Mouse (Mus musculus) embryonic fibroblast, embryonic 13.5 days (primary cell): Measurements from ENCODE around the gene Slc8b1. TPM values are rescaled to one million over a fixed set of nuclear protein-coding genes. Genes with fewer than 3 reads are reported as not detected.

Experiments
- H3K27ac ChIP-seq: 2 replicates; pipeline ENCODE4 v1.5.1; 2012; ENCODE audit warnings: low read length, control low read depth, inconsistent platforms; ENCODE audit not compliant: insufficient read depth
- H3K4me1 ChIP-seq: 2 replicates; pipeline ENCODE4 v1.6.1; 2011; ENCODE audit warnings: low read length; ENCODE audit not compliant: control insufficient read depth, insufficient read depth
- H3K4me3 ChIP-seq: 2 replicates; pipeline ENCODE4 v1.5.1; 2011; ENCODE audit warnings: mild to moderate bottlenecking, control low read depth, low read length; ENCODE audit not compliant: insufficient read depth
- CTCF ChIP-seq: IDR thresholded peaks from 2 replicates; pipeline ENCODE4 v1.5.1; 2011; ENCODE audit warnings: mild to moderate bottlenecking, control low read depth, low read length, moderate library complexity, borderline replicate concordance; ENCODE audit not compliant: insufficient read depth
- POLR2A ChIP-seq: IDR thresholded peaks from 2 replicates; pipeline ENCODE4 v1.6.1; 2011; ENCODE audit warnings: low read depth, mild to moderate bottlenecking, control low read depth, low read length, moderate library complexity
- polyA plus RNA-seq: library from polyadenylated mRNA; stranded (reverse); fragments of >200 nt; gene quantifications from 2 replicates; pipeline ENCODE4 v1.2.4, GENCODE M21; 2011; ENCODE audit warnings: low read depth; ENCODE audit not compliant: missing spikeins, insufficient read length

Gene Slc8b1
- polyA plus RNA-seq, 1 experiment, result 7.6 TPM

DNA sequence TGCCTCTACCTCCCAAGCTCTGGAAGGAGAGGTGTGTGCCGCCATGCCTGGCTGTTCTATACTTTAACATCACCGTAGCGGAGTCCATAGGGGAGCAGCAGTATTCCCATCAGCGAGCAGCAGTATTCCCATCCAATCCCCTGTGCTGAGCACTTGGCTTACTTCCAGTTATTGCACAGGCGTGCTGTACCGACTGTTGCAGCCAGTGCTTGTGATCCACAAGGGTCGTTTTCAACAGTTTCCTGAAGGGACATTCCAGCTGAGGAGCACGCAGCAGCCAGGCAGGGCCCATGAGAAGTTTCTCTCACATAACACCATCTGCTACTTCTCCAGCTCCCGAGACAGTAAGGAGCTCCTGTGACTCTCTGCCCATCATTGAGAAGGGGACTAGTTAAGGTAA, 4.5 kb upstream of the Slc8b1 start:
- Histone ChIP-seq H3K4me1 (no peaks in the 10 kb centered on the region), H3K4me3 (no peak overlapping the region), H3K27ac (no peak overlapping the region)
- no peak for TF ChIP-seq POLR2A
- TF ChIP-seq CTCF, result no peak

DNA sequence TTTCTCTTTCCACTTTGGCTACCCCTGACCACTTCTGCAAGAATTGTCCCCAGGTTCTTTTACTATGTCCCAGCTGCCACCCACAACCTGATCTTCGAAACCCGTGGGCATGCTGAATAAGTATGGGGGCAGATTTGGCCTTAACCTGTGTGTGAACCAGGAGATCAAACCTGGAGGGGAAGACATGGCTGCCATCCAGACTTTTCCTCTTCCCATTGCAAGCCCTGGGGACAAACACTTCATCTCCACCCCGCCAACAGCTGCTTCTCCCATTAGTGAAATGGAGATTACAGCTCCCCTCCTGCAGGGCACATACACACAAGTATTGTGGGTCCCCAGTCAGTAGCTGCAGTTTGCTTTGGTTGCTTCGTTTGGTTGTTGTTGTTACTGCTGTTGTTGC, 3.7 kb upstream of the Slc8b1 start:
- TF ChIP-seq POLR2A (no peak), CTCF (no peak)
- Histone ChIP-seq H3K4me1 (no peaks in the 10 kb centered on the region), H3K27ac (no peak overlapping the region), H3K4me3 (no peak overlapping the region)

DNA sequence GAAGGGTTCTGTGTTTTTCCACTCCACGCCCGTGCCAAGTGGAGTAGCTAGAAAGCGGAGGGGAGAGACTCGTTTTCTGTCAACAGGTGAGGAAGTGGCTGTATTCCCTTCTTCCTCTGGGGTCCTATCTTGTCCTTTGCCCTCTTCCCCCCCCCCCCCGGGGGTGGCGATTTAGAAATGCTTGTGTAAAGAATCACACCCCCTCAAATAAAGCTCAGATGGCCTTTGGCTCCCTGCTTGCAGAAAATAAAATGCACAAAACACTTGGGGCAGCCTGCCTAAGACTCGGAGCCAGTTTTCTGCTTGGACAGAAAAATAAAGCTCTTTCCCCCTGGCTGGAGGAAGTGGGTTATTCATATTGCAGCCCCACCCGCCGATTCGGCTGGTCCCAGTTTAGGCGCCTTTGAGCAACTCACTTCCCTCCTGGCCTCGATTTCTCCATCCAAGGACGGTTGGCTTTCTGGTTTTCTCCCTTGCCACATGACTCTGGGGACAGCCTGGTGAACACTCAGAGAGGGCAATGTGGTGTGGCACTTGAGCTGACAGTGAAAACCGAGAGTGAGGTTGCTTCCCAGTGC, 764 bp downstream of the Slc8b1 start:
- Histone ChIP-seq H3K4me1 (peaks cover 12% of the 10 kb centered on the region), H3K27ac (no peak overlapping the region), H3K4me3 (peak overlapping the region; percentile 83)
- no peak for TF ChIP-seq POLR2A
- TF ChIP-seq CTCF, result no peak

DNA sequence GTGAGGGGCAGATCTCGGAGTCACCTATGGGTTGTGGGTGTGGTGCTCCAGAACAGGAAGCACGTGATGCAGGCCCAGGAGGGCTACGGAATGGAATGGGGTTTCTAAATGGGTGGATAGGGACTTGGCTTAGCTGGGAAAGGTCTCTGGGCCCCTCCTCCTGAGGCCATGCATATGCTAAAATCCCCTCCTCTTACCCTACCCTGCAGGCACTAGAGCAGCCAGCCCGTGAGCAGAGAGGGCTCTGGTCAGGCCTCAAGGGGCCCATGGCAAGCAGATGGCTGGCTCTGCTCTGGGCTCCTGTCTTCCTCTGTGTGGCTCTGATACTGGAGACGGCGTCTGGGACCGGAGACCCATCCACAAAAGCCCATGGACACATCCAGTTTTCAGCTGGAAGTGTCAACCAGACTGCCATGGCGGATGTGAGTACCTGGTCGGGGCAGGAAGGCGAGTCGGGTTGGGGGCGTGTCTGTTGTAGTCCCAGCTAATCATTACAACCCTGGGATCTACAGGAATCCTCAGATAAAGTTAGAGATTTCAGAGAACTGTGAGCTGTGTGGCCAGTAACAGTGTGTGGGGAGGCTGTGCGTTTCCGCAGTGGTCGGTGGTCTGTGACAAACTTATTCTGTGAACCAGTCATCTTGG, 2.1 kb downstream of the Slc8b1 start:
- Histone ChIP-seq H3K4me1 (peaks cover 18% of the 10 kb centered on the region), H3K27ac (no peak overlapping the region), H3K4me3 (no peak overlapping the region)
- TF ChIP-seq POLR2A (no peak), CTCF (no peak)

DNA sequence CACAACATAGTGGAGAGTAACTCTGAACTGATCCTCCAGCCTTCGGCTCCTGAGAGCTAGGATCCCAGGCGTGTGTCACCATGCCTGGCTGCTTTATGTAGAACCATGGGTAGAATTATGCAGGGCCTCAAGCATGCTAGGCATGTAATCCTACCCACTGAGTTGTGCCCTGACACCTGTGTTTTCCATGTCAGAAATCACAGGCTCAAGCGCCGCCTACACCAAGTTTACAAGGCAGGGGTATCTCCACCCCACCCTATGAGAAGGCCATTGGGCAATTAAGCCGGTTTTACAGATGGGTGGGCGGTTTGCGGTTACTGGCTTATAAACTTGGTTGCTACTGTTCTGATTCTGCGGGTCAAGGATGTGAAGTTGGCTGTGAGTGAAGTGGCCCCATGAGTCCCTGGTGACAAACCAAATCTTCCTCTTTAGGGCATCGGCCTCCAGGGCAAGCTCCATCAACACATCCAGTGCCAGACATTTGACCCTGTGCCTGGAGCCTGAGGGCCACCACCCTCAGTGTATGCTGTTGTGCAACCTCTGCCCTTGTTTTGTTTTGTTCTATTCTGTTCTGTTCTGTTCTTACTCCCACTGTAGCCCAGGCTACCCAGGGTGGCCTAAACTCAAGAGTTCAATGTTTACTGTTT, 3.2 kb downstream of the Slc8b1 start:
- H3K27ac ChIP-seq, result no peak overlapping the region

DNA sequence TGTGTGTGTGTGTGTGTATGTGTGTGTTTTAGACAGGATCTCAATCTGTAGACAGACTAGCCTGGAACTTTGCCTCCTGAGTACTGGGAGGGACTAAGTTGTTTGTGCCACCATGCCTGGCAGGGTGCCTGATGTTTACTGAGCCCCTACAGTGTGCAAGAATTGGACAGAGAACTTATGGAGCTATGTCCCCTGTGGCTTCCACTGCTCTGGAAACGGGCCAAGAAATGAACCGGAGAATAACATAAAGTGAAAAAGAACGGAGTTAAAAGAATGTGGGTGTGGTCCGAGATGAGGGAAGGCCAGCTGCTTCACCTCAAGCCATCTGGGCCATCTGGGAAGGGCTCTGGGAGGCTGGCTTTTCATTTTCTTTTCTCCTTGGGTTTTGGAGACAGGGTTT, 3.8 kb downstream of the Slc8b1 start:
- no peak for TF ChIP-seq CTCF
- TF ChIP-seq POLR2A, result no peak
- H3K4me3 ChIP-seq, result no peak overlapping the region
- H3K4me1 ChIP-seq, result peaks cover 18% of the 10 kb centered on the region
- no peak overlapping the region for H3K27ac ChIP-seq

More for the DNA sequence above, 3.2 kb downstream of the Slc8b1 start:
- H3K4me3 ChIP-seq, result no peak overlapping the region
- TF ChIP-seq POLR2A (no peak), CTCF (no peak)
- peaks cover 18% of the 10 kb centered on the region for H3K4me1 ChIP-seq

DNA sequence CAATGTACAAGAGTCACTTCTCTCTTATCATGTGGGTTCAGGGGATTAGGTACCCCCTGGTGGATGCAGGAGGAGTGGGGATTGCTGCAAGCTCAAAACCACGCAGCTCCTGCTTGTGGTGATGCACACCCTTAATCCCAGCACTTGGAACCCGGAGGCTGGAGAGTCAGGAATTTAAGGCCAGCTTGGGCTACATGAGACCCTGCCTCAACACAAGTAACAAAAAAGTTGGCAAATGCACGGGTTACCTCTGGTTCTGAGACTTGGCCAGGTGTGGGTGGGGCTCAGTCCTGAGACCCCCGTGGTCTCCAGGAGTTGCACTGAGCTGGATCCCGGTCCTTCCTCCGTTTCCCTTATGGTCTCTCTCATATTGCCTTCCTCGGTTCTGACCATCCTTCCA, 4.5 kb downstream of the Slc8b1 start:
- H3K27ac ChIP-seq, result no peak overlapping the region
- TF ChIP-seq POLR2A, result no peak
- no peak for TF ChIP-seq CTCF

DNA sequence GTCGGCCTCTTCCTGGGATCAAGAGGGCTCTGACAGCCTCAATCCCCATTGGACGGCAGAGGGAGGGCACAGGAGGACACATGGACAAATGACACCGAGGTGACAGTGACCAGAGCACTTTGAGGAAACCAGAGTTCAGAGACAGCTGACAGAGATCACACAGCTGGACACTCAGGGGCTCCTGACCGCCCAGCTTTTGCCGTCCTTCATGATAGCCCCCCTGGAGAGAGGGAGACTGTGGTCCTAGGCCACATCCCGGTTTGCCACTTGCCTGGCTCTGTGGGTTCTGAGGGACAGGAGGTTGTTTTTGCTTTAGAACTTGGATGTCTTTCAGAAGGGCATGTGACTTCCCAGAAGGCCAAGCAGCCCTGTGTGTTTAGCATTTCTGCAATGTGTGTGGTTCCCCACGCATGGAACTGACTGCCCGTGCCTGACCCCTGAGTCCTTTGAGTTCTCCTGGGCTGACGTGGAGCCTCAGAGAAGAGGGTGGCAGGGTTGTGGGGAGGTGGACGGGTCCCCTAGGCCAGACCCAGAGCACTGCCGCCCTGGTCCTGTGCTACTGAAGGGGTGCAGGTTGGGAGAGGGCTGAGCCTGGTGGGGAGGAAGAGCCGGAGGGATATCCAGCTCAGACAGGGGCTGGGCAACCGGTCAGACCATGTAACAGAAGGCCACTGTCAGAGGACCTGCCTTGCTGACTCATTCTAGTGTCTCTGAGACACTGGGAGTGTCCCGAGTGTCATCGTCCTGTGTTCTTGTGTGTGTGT, 5.4 kb downstream of the Slc8b1 start:
- TF ChIP-seq POLR2A (no peak), CTCF (no peak)

More for the DNA sequence above, 4.5 kb downstream of the Slc8b1 start:
- Histone ChIP-seq H3K4me3 (no peak overlapping the region), H3K4me1 (peaks cover 18% of the 10 kb centered on the region)

DNA sequence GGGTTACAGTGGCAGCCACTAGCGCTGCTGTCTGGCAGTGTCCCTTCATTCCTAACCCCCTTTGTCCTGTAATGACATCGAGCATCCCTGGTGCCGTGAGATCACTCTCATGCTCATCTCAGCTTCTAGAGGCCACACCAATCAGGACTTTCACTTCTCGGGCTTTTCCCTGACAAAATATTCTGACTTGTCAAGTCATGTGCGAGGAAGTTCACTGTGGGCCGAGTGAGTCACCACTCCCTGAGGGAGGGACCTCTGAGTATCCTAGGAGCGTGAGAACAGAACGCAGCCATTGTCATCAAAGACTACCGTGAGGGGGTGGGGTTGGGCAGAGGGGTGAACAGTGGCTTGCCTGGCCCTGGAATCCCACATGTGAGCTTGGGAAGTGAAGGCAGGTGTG, 6.6 kb downstream of the Slc8b1 start:
- Histone ChIP-seq H3K27ac (peak overlapping the region; percentile 64; the same call in 1 of the 2 replicates), H3K4me3 (no peak overlapping the region), H3K4me1 (peaks cover 18% of the 10 kb centered on the region)
- TF ChIP-seq CTCF, result no peak
- no peak; the same call in 1 of the 2 replicates for TF ChIP-seq POLR2A

More for the DNA sequence above, 5.4 kb downstream of the Slc8b1 start:
- H3K4me3 ChIP-seq, result no peak overlapping the region
- peak overlapping the region; percentile 64; the same call in 1 of the 2 replicates for H3K27ac ChIP-seq
- H3K4me1 ChIP-seq, result peaks cover 18% of the 10 kb centered on the region

DNA sequence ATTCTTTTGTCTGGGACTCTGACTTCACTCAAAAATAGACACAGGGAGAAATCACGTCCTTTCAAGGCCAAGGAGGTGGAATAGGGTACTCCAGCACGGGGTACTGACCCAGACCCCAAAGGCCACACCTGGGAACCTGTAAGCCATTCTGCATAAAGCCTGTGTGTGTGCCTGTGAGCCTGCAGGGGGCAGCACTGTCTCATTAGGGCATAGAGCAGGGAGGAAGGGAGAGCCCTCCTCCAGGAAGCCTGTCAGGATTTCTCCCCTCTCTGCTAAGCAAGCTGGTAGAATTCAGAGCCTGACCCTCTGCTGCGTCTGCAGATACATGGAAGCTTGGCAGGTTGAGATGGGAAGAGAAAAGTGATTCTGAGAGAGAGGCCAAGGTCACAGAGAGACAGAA, 11.7 kb downstream of the Slc8b1 start:
- Histone ChIP-seq H3K27ac (no peak overlapping the region), H3K4me3 (no peak overlapping the region), H3K4me1 (no peaks in the 10 kb centered on the region)
- TF ChIP-seq POLR2A, result no peak
- TF ChIP-seq CTCF, result peak; percentile 59; the same call in 1 of the 2 replicates
